Mouse (Mus musculus) ovary, postnatal 36 days (tissue): ENCODE results near the gene Mrs2.

ENCODE experiments used
- DNase-seq: peaks from one replicate; pipeline ENCODE4 v3.0.0; 2022; ENCODE audit warnings: low spot score, mixed read lengths

The Mrs2 gene

GRCm38 (mm10) chr13:25019793-25020539 lies at the start of gene Mrs2:
Gene Mrs2, minus strand, starts transcription at chr13:25020379.
- peak; percentile 89 for DNase-seq

GRCm38 (mm10) chr13:25069765-25070164 lies 49.6 kb upstream of the Mrs2 start:
- DNase-seq: no peak

GRCm38 (mm10) chr13:25067183-25067582 lies 47.0 kb upstream of the Mrs2 start:
- DNase-seq: no peak

GRCm38 (mm10) chr13:25066659-25067058 lies 46.5 kb upstream of the Mrs2 start:
- no peak for DNase-seq

GRCm38 (mm10) chr13:25055873-25056667 lies 35.9 kb upstream of the Mrs2 start, which contains the start of gene Dcdc2a:
Gene Dcdc2a, plus strand, starts transcription at chr13:25056004.
- peak; percentile 19 for DNase-seq

GRCm38 (mm10) chr13:25055111-25055554 lies 35.0 kb upstream of the Mrs2 start:
- DNase-seq: peak; percentile 74

GRCm38 (mm10) chr13:25052671-25053070 lies 32.5 kb upstream of the Mrs2 start:
- no peak for DNase-seq

- no peak for DNase-seq
These were observed 19.3 kb upstream of the Mrs2 start for GRCm38 (mm10) chr13:25039488-25039887.

GRCm38 (mm10) chr13:25027114-25027425 lies 6.9 kb upstream of the Mrs2 start:
- no peak for DNase-seq

- no peak for DNase-seq
These were observed 6.4 kb upstream of the Mrs2 start for GRCm38 (mm10) chr13:25026409-25027113.

- peak; percentile 16 for DNase-seq
These were observed 4.5 kb upstream of the Mrs2 start for GRCm38 (mm10) chr13:25024655-25025054.

GRCm38 (mm10) chr13:25023129-25023528 lies 3.0 kb upstream of the Mrs2 start:
- no peak for DNase-seq

GRCm38 (mm10) chr13:25022386-25022785 lies 2.2 kb upstream of the Mrs2 start:
- no peak for DNase-seq

GRCm38 (mm10) chr13:25020540-25020892 lies 337 bp upstream of the Mrs2 start:
- DNase-seq: no peak

GRCm38 (mm10) chr13:25018316-25018715 lies 1.9 kb downstream of the Mrs2 start:
- no peak for DNase-seq

GRCm38 (mm10) chr13:25007115-25007514 lies 13.1 kb downstream of the Mrs2 start:
- DNase-seq: peak; percentile 17

- no peak for DNase-seq
These were observed 17.2 kb downstream of the Mrs2 start for GRCm38 (mm10) chr13:25002965-25003364.

GRCm38 (mm10) chr13:24999538-24999937 lies 20.6 kb downstream of the Mrs2 start:
- DNase-seq: no peak

- DNase-seq: no peak
These were observed 27.0 kb downstream of the Mrs2 start for GRCm38 (mm10) chr13:24993160-24993559.

GRCm38 (mm10) chr13:24989006-24989405 lies 31.2 kb downstream of the Mrs2 start:
- DNase-seq: no peak

- peak; percentile 50 for DNase-seq
These were observed 31.8 kb downstream of the Mrs2 start for GRCm38 (mm10) chr13:24988391-24988790.

GRCm38 (mm10) chr13:24985435-24985834 lies 34.7 kb downstream of the Mrs2 start:
- DNase-seq: no peak

GRCm38 (mm10) chr13:24981031-24981430 lies 39.1 kb downstream of the Mrs2 start:
- DNase-seq: no peak
